Mouse (Mus musculus): ENCODE results near the gene Sapcd1. TPM values are rescaled to one million over a fixed set of nuclear protein-coding genes. Genes with fewer than 3 reads are reported as not detected.
"Not testable (repeated sequence)": the region's sequence is repeated elsewhere in the genome, so short reads cannot be mapped to it uniquely, and the experiment has no call there.

Sapcd1 gene
- polyA plus RNA-seq, 1 experiment from 2014 or later = 0.64 TPM

- no peaks in the 10 kb centered on the region for H3K27me3 ChIP-seq
- in situ Hi-C loops (cut with MboI; ENCODE audit: low pct_unique_long_range_greater_than_20kb) = loop anchor here (10.0 kb wide), 1 partner anchor 222 kb away; the partner anchor contains the start of genes Atp6v1g2 and Nfkbil1
- TF ChIP-seq CTCF (IDR thresholded peaks at IDR 0.05) = no peak
- ATAC-seq (no peak), DNase-seq (ENCODE audit: low read depth, low spot score) (no peak)
- POLR2A ChIA-PET = interaction anchor here (0.7 to 1.9 kb wide), 2 partner anchors 11 to 47 kb away, joined by 3 to 6 read pairs; no protein-coding TSS in a partner anchor
- CTCF ChIA-PET = no interaction called here
Observed at GRCm38 (mm10) chr17:35012430-35012829, 15.4 kb downstream of the Sapcd1 start.

GRCm38 (mm10) chr17:35011440-35011839, 16.4 kb downstream of the Sapcd1 start:
- ChIA-PET CTCF (no interaction called here), POLR2A (interaction anchor here (1.9 kb wide), 1 partner anchor 10 kb away, joined by 6 read pairs; no protein-coding TSS in a partner anchor)
- no peak for DNase-seq (ENCODE audit: low read depth, low spot score)
- in situ Hi-C loops (cut with MboI; ENCODE audit: low pct_unique_long_range_greater_than_20kb) = loop anchor here (10.0 kb wide), 1 partner anchor 223 kb away; the partner anchor contains the start of genes Atp6v1g2 and Nfkbil1
- TF ChIP-seq CTCF (IDR thresholded peaks at IDR 0.05) = no peak
- H3K27me3 ChIP-seq = no peaks in the 10 kb centered on the region
- no peak for ATAC-seq

- ATAC-seq (no peak), DNase-seq (ENCODE audit: low read depth, low spot score) (no peak)
- POLR2A ChIA-PET = no interaction called here
- in situ Hi-C loops (cut with MboI; ENCODE audit: low pct_unique_long_range_greater_than_20kb) = no loop called here
- no peaks in the 10 kb centered on the region for H3K27me3 ChIP-seq
- no peak for TF ChIP-seq CTCF (IDR thresholded peaks at IDR 0.05)
- CTCF ChIA-PET = interaction anchor here (1.1 to 1.5 kb wide), 2 partner anchors 11 to 40 kb away, joined by 3 read pairs; partner anchors contain the start of gene Clic1
Observed at GRCm38 (mm10) chr17:35009586-35009985, 18.2 kb downstream of the Sapcd1 start.

- TF ChIP-seq CTCF (IDR thresholded peaks at IDR 0.05) = no peak
- DNase-seq (ENCODE audit: low read depth, low spot score) (no peak), ATAC-seq (no peak)
- CTCF ChIA-PET = interaction anchor here (0.7 kb wide), 1 partner anchor 97 kb away, joined by 3 read pairs; no protein-coding TSS in a partner anchor
- no peaks in the 10 kb centered on the region for H3K27me3 ChIP-seq
- POLR2A ChIA-PET = no interaction called here
- in situ Hi-C loops (cut with MboI; ENCODE audit: low pct_unique_long_range_greater_than_20kb) = no loop called here
Observed at GRCm38 (mm10) chr17:35007387-35007991, 20.3 kb downstream of the Sapcd1 start.

- H3K27me3 ChIP-seq; ATAC-seq; POLR2A ChIA-PET; in situ Hi-C loops (cut with MboI; ENCODE audit: low pct_unique_long_range_greater_than_20kb); CTCF ChIA-PET; DNase-seq (ENCODE audit: low read depth, low spot score): not testable (repeated sequence)
Observed at GRCm38 (mm10) chr17:35005902-35006301, 21.9 kb downstream of the Sapcd1 start.

- in situ Hi-C loops (cut with MboI; ENCODE audit: low pct_unique_long_range_greater_than_20kb) = no loop called here
- no peaks in the 10 kb centered on the region for H3K27me3 ChIP-seq
- ATAC-seq = no peak
Observed at GRCm38 (mm10) chr17:35005158-35005557, 22.7 kb downstream of the Sapcd1 start.

GRCm38 (mm10) chr17:35004075-35004717, 23.6 kb downstream of the Sapcd1 start:
- in situ Hi-C loops (cut with MboI; ENCODE audit: low pct_unique_long_range_greater_than_20kb) = no loop called here
- DNase-seq (ENCODE audit: low read depth, low spot score) = no peak
- ChIA-PET POLR2A (interaction anchor here (1.0 kb wide), 1 partner anchor 53 kb away, joined by 3 read pairs; no protein-coding TSS in a partner anchor), CTCF (no interaction called here)
- no peaks in the 10 kb centered on the region for H3K27me3 ChIP-seq
- TF ChIP-seq CTCF (IDR thresholded peaks at IDR 0.05) = no peak
- ATAC-seq = no peak

More at GRCm38 (mm10) chr17:35005158-35005557, 22.7 kb downstream of the Sapcd1 start:
- ChIA-PET POLR2A (no interaction called here), CTCF (no interaction called here)
- DNase-seq (ENCODE audit: low read depth, low spot score) = no peak
- TF ChIP-seq CTCF (IDR thresholded peaks at IDR 0.05) = no peak

GRCm38 (mm10) chr17:35003022-35003838, 24.6 kb downstream of the Sapcd1 start:
- DNase-seq (ENCODE audit: low read depth, low spot score) = no peak
- POLR2A ChIA-PET = no interaction called here
- H3K27me3 ChIP-seq = no peaks in the 10 kb centered on the region
- in situ Hi-C loops (cut with MboI; ENCODE audit: low pct_unique_long_range_greater_than_20kb) = no loop called here
- ATAC-seq = no peak
- CTCF ChIA-PET = no interaction called here
- TF ChIP-seq CTCF (IDR thresholded peaks at IDR 0.05) = no peak

- CTCF ChIA-PET = no interaction called here
- no peaks in the 10 kb centered on the region for H3K27me3 ChIP-seq
- in situ Hi-C loops (cut with MboI; ENCODE audit: low pct_unique_long_range_greater_than_20kb) = no loop called here
- no peak for DNase-seq (ENCODE audit: low read depth, low spot score)
- TF ChIP-seq CTCF (IDR thresholded peaks at IDR 0.05) = no peak
- POLR2A ChIA-PET = interaction anchor here (0.5 to 1.3 kb wide), 5 partner anchors 10 to 119 kb away, joined by 3 to 6 read pairs (median 3); partner anchors contain the start of gene Gpank1
- no peak for ATAC-seq
Observed at GRCm38 (mm10) chr17:35002153-35002865, 25.5 kb downstream of the Sapcd1 start.

Data from Patski (cell line).